Mouse (Mus musculus): ENCODE data around the gene Gm3336.

Gm3336 gene

DNA sequence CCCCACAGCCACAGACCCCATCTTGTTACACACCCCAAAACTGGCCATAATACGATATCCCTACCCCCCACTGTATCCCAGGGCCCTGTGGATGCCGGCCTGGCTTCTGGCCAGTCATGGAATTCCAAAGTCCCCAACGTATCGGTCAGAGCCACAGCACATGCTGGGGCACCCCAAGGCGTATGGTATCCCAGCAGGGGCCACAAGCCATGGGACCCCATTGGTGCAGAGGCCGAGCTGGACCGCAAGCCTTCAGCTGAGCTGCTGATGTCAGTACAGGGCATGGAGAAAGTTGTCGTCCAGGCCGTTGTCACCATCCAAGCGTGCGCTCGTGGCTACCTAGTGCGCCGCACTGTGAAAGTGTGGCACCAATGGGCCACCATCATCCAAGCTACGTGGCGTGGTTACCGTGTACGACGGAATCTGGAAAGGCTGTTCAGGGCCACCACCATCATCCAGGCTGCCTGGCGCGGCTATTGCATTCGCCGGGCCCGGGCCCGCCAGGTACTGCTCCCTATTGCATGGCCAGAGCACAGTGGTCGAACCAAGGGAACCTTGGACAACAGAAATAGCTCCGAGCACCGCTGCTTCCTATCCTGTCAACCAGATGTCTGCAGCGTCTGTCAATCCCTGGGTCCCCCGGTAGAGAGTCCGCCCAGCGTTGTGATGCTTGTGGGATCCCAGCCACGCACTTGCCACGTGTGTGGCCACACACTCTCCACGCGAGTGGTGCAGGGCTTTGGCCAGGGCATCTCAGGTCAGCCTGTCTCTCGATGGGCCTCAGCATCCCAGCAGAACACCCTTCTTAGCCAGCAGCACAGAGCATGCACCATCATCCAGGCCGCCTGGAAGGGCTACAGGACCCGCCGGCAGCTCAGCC lies 1.6 kb upstream of the Gm3336 start:
- DNase-seq (ENCODE audit: low spot score), result no peak

DNA sequence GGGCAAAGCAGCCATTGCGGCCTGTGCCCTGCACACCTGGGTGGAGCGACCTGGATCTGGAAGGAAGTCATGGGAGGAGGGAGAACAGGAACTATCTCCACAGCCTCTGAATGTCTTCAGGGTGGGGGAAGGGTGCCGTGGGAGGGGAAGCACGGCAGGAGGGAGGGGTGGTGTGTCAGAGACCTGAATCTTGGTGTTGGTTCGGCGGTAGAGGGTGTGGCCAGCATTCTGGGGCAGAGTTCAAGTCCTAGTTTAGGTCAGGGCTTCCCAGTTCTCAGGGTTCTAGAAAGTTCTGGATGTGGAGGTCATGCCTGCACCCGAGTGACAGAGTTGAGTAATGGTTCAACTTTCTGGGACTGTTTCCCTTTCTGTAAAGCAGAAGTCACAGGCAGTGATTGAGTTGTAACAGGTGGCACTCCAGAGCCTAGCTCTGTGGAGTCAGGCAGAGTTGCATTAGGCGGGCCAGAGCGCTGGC lies 1.5 kb downstream of the Gm3336 start:
- no peak for DNase-seq (ENCODE audit: low spot score)

DNA sequence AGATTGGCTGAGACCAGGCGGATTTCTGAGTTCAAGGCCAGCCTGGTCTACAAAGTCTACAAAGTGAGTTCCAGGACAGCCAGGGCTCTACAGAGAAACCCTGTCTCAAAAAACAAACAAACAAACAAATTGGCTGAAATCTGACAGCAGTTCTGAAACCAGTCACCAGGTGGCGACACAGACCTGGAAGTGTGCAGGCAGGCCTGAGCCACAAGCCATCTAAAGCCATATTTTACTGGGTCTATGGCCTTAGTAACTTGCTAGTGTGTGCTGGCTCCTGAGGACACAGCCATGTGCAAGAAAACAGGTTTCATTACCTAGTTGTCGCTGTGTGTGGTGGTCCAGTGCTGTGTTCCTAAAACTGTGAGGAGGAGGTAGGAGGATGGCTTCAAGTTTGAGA lies 2.4 kb downstream of the Gm3336 start:
- peak; percentile 77 for DNase-seq (ENCODE audit: low spot score)

- DNase-seq (ENCODE audit: low spot score), result no peak
These were observed 3.3 kb downstream of the Gm3336 start for GRCm38 (mm10) chr8:70721601-70722000.

DNA sequence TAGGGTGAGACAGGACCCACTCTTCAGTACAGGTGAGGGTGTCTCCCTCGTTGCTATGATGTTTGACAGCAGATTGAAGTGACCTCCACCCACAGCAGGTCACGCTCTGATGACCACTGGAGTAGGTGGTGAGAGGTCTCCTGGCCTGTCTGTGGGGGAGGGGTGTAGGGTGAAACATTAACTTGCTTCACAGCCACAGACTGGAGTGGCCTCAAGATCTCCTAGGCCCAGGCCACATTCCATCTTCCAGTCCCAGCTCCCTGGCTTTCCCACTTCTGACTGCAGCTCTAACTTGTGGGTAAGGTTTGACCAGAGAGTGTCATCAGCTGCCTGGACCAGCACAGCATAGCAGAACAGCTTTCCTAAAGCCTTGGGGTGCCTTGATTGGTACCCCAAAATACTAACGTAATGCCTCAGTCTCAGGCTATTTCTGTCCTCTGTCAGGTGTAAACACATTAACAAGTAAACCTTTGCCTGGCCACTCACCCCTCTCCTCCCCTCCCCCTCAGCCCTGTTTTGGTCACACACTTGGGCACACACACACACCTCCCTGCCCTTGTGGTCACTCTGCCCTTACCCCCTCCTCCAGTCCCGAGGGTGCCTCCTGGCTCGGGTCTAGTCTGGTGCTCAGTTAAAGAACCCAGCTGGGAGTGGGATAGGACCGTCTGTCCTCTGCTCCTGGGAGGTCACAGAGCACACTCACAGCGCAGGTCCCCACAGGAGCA lies 5.3 kb downstream of the Gm3336 start, which contains the start of gene Pde4c:
TSS of gene Pde4c (plus strand) at position 235 of the 725 bp plus-strand sequence.
- DNase-seq (ENCODE audit: low spot score), result no peak

DNA sequence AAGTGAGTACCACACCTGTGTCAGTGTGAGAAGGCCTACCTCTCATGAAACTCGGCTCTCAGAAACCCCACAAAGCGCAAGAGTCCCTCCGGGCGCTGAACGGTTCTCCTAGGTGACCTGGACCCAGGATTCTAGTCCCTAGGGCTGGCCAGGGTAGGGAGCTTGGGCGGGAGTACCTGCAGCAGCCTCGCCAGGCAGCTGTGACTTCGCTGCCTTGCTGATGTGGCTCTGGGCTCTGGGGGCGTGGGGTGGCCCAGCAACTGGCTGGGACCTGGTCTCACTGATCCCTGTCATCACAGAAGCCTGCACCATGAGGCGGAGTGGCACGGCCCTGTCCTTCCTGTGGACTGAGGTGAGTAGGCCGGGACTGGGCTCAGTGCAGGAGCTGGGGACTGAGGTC lies 5.9 kb downstream of the Gm3336 start:
- DNase-seq (ENCODE audit: low spot score), result no peak

GRCm38 (mm10) chr8:70725792-70726447 lies 7.6 kb downstream of the Gm3336 start:
- no peak for DNase-seq (ENCODE audit: low spot score)

GRCm38 (mm10) chr8:70726721-70727120 lies 8.4 kb downstream of the Gm3336 start:
- DNase-seq (ENCODE audit: low spot score), result no peak

DNA sequence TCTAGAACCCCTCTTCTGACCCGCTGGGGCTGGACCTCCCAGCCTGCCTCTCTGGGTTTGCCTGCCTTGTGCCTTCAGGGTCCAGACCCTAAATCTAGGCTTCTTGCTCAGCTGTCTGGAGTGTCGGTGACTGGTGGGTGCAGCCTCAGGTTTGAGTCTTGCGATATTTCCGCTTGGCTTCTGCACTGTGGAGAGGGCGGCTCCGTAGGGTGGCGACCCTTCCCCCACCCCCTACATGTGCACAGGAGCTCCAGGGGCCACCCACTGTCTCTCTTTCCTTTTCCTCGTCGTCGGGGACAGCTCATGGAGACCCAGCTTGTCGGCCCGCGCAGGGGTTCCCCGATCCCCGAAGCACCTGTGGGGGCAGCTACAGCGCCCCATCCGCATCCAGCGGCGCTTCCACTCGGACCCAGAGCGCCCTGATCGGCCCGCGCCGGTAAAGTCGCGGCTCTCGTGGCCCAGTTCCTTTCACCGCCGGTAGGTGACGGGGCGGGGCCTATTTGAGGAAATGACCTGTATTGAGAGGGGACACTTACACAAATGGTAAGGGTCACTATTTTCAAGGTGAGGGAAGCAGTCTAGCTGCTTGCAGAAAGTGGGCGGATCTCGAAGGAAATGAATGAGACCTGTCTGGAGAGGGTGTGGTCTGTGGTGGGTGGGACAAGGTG lies 11.6 kb downstream of the Gm3336 start:
- DNase-seq (ENCODE audit: low spot score), result peak; percentile 30

DNA sequence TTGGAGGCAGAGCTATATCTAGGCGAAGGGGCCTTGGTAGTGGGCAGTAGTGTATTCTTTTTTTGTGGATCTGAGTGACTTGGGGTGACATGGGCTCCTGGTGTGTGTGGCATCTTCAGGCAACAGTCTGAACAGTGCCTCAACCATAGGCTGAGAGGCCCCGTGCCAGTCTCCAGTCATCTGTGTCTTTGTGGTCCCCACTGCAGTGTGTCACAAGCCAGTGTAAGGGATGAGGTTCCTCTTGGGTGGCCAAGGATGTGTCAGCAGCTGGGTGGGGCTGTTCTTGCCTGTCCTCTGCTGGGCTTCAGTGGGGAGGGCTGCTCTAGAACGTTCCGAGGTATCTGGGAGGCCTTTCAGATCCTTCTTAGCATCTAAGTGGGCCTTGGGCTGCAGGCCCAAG lies 12.6 kb downstream of the Gm3336 start:
- DNase-seq (ENCODE audit: low spot score), result no peak

DNA sequence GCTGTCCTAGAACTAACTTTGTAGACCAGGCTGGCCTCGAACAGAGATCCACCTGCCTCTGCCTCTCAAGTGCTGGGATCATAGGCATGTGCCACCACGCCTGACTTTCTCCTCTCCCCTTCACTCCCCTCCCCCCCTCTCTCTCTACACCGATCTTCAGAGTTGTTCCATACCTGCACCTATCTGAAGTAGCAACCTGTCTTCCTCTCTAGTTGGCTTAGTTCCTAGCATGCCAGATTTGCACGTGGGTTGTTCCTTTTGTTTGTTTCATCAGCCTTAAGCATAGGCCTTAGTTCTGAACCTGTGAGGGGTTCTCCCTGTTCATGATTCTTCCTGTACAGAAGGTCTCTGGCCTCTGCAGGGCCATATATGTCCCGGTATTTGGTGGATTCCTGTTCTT lies 19.4 kb downstream of the Gm3336 start:
- DNase-seq (ENCODE audit: low spot score), result no peak

DNA sequence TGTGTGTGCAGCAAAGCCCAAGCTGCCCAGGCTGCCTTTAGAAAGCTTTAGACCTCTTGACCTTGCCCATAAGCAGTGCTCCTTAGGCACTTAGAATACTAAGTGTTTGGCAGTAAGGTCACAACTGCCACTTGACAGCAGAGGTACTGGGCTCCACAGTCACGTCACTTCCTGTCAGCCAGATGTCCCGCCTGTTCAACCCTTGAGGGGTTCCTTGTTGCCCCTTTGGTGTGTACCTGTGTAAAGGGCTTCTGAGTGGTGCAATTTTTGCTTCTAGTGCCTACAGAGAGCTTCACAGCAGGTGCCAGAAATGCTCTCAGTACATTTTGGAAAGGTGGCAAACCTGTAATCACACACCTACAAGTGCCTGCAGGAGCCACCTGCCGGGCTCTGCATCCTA lies 19.9 kb downstream of the Gm3336 start:
- no peak for DNase-seq (ENCODE audit: low spot score)

DNA sequence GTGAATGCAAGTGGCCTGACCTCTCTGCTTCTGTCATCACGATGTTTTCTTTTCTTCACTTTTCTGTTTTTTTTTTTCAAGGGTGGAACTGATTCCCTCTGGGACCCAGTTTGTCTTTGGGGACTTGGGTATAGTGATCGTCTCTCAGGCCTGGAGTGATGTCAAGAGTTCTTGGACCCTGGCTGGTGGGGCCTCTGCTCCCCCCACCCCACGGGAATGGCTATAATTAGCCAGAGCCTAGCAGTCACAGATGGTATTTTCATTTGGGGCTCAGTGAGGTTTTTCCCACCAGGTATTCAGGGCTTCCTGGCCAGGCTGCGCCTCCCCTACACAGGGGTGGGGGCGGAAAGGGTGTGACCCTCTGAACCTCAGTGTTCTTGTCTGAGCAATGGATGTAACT lies 23.3 kb downstream of the Gm3336 start:
- no peak for DNase-seq (ENCODE audit: low spot score)

DNA sequence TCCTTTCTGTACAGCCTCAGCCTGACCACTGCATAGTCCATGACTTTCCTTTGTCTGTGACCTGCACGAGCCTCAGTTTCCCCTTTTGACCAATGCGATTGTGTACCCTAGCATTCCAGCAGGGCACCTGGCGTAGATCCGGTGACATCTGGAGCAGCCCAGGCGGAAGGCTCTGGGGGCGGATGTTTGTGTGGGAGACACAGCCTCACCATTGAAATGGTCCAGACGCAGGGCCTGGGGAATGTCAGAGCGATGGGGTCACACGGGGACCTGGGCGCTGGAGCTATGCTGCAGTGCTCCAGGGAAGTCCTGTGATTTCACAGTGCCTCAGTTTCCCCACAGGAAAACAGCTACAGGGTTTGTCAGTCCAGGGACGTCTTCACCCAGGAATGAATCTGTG lies 23.8 kb downstream of the Gm3336 start:
- DNase-seq (ENCODE audit: low spot score), result no peak

DNA sequence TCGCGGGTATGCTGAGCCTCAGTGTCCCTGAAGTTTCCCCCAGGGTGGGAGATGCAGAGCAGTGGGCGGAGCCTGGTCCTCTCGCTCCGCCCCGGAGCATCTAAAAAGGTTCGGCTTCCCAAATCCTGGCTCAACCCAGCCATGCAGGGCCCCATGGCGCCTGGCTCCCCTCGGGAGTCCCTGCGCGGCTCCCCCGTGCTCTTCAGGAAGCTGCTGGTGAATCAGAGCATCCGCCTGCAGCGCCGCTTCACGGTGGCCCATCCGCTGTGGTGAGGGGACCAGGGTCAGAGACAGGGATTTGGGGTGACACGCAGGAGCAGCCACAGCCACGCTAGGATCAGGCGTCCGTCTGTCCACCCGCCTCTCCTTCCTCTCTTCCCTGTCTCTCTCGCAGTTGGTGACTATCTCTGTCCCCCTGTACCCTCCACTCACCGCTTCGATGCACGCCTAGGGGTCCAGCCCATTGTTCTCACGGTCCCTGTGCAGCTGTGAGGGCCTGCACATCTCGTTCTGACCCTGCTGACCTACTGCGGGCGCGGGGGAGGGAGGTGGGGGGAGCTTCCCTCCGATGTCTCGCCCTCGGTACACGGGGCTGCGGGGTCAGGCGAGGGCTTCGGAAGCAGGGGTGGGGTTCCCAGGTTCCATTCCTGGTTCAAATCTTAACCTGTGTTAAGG lies 24.8 kb downstream of the Gm3336 start:
- no peak for DNase-seq (ENCODE audit: low spot score)

DNA sequence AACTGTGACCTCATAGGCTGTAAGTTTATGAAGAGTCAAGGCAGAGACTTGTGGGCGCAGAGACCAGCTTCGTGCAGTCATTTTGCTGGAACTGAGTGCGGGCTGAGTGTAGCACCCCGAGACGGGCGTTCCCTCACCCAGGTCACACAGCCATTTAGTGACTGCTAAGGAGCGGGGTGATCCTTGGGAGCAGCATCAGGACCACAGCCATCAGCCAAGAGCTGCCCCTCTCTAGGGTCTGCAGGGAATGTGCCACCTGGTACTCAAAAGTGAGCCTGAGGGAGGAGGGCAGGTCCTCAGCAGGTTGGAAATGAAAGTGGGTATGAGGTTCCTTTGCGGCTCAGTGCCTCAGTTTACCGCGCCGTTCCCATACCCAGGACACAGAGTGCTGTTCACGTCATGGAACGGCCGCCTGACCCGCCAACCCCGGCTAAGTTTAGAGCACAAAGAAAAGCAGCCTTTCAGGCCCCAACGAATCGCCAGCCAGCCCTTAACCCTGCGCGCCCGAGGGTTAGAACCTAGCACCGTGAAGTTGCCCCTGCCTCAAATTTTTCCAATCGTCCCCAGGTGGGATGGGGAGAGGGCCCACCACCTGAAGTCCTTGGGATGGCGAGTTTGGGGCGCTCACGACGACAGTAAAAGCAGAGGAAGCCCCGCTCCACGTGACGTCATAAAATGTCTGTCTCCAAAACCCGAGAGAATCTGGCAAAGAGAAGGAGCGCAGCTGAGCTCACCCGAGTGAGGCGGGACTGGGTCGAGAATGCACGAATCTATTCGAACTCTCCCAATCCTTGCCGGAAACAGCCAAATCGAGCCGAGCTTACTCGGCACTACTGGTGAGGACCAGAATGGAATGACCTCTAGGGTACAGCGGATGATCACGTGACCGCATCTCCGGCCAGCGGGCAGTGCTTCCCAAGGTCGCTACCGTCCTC lies 25.6 kb downstream of the Gm3336 start:
- DNase-seq (ENCODE audit: low spot score), result peak; percentile 61

- DNase-seq (ENCODE audit: low spot score), result peak; percentile 25
These were observed 26.5 kb downstream of the Gm3336 start for GRCm38 (mm10) chr8:70744806-70745205.

- no peak for DNase-seq (ENCODE audit: low spot score)
These were observed 27.4 kb downstream of the Gm3336 start for GRCm38 (mm10) chr8:70745691-70746220.

DNA sequence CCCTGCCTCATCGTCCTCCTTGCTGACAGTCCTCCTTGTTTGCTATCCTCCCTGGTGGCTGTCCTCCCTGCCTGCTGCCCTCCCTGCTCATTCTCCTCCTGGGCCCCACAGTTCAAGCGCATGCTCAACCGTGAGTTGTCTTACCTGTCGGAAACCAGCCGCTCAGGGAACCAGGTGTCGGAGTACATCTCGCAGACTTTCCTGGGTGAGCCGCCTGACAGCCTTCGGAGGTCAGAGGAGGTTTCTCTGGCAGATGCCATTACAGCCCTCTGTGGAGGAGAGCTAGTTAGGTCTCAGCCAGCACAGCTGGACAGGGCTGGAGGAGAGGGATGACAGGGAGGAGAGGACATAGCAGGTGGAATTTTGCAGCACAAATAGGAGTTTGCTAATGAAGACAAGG lies 28.3 kb downstream of the Gm3336 start:
- DNase-seq (ENCODE audit: low spot score), result no peak
